Mouse (Mus musculus): ENCODE data around the gene Ddah2.

DNA sequence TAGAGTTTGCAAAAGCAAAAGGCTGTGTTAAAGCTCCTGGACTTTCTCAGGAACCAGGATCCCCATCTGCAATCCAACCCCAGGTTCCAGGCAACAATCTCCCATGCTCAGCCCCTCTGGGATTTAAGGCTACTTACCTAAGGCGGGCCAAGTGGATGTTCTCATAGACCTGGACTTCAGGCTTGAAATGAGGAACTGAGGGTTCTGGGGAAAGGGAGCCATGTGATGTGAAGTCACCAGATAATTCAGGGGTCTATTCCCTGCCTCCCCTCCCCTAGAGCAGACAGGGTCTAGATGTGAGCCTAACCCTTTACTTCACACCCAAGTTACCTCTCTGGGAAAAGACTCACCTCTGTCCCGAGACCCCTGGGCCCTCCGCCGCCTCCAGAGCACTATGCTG, 21.9 kb downstream of the Ddah2 start:
- TF ChIP-seq POLR2A (IDR thresholded peaks at IDR 0.05; ENCODE audit: control insufficient read depth in 1 of 2, insufficient read depth in 1 of 2, low read depth in 1 of 2, low read length in 2 of 2, poor library complexity in 1 of 2) (no peak), CHD2 (IDR thresholded peaks at IDR 0.05; ENCODE audit: low read length) (no peak), ZNF384 (IDR thresholded peaks at IDR 0.05; ENCODE audit: low read depth, low read length) (no peak), CTCF (IDR thresholded peaks at IDR 0.05 in 2 of 3, conservative IDR thresholded peaks at IDR 0.05 in 1 of 3; ENCODE audit: control insufficient read depth in 1 of 3, insufficient read depth in 1 of 3, low read depth in 2 of 3, low read length in 3 of 3, poor library complexity in 1 of 3, severe bottlenecking in 1 of 3) (no peak), TAL1 (IDR thresholded peaks at IDR 0.05; ENCODE audit: low read length) (0 out of 2 replicates have a peak, but pooled peaks have one; percentile 25), ZC3H11A (IDR thresholded peaks at IDR 0.05; ENCODE audit: low read depth, low read length) (no peak), USF2 (IDR thresholded peaks at IDR 0.05; ENCODE audit: borderline replicate concordance in 1 of 2, insufficient read depth in 1 of 2, low read depth in 1 of 2, low read length in 2 of 2) (no peak), GATA1 (IDR thresholded peaks at IDR 0.05; ENCODE audit: low read depth, low read length) (no peak), TCF12 (IDR thresholded peaks at IDR 0.05; ENCODE audit: low read depth, low read length) (no peak), UBTF (IDR thresholded peaks at IDR 0.05; ENCODE audit: borderline replicate concordance, insufficient read depth, low read depth, low read length) (no peak), TBP (IDR thresholded peaks at IDR 0.05; ENCODE audit: low read depth, low read length) (no peak), BHLHE40 (IDR thresholded peaks at IDR 0.05; ENCODE audit: borderline replicate concordance, low read depth, low read length) (no peak)

Measured in MEL (cell line).